Mouse (Mus musculus) right cerebral cortex, postnatal 10 days (tissue): ENCODE data around the gene Ap1b1.

Experiments used
- DNase-seq, 2 experiments: peaks; one replicate each; pipeline ENCODE4 v3.0.0; 2021; ENCODE audit warnings: low spot score in 2 of 2

Gene Ap1b1

DNA sequence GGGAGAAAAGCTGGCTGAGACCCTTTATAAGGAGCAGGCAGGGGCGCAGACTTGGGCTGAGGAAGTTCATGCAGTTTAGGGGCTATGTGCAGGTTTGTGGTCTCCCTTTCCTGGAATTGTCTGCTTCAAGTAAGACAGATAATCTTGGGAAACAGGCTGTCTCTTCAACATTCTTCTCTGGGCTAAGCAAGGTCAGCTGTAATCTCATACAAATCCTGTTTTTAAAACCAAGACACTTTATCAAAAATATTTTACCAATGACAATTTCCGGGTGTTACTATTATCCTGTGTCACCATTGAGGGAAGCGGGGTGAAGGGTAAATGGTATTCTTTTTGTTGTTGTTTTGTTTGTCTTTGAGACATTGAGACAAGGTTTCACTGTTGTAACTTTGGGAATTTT lies 1.8 kb upstream of the Ap1b1 start:
- no peak for DNase-seq

DNA sequence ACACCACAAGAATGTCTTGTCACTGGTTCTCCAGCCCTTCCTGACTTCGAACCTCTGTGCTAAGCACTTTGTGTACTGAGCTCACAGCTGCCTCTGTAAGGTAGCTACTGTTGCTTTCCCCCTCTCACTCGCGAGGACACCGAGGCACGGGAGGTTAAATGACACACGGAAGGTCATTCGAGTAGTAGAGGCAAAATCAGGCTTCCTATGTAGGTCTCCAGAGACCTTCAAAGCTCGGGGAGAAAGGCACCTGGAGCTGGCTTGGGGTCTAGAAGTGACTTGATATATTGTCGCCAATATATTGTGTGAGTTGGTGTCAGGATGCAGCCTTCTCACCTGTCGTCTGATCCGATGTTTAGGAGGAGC lies 846 bp downstream of the Ap1b1 start:
- DNase-seq, result no peak

DNA sequence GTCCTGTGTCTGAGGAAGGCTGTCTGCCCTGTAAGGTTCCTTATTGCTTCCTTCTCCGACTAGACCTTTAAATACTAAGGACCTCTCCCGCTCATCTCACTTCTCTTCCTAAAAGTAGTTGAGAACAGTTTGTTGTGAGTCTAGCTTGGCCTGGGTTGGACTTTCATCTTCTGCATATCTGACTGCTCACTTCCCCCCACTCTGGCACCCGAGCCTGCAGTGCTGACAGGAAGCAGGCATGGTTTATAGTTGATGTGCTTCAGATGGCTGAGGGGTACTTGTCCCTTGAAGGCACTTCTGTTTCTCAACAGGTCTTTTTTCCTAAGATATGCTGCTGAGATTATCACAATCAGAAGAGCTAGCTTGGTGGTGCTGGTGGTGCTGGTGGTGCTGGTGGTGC lies 2.6 kb downstream of the Ap1b1 start:
- no peak for DNase-seq

DNA sequence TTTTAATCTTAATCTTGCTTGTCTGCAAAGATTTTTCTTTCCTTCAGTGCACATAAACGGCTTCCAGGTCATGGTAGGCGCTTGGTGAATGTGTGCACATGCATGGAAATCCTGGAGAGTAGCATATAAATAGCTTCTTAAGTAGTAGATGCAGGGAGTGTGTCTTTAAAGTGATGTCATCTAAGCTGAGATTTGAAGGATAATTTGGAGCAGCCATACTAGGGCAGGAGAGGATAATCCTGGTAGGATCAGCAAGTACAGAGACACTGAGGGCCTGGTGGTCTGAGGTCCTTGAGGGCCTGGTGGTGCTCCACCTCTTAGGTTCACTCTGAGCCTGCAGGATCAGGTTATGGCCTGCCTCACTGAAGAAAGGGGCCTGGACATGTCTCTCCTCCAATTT lies 5.8 kb downstream of the Ap1b1 start:
- no peak for DNase-seq

DNA sequence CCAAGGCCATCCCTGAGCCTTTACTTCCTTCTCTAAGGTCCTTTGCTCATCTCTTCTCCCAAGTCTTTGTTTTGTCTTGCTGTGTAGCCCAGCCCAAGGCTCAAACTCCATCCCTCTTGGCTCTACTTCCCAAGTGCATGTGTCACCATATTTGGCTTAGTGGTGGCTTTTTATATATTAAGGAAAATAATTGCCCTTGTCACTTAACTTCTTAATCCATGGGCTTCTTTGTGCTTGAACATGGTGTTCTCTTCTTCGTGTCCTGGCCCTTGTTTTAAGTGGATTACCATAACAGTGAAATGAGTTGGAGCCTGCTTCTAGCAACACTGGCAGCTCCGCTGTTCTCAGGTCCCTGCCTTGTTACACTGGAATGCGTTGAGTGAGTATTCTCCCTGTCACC lies 9.1 kb downstream of the Ap1b1 start:
- no peak for DNase-seq

DNA sequence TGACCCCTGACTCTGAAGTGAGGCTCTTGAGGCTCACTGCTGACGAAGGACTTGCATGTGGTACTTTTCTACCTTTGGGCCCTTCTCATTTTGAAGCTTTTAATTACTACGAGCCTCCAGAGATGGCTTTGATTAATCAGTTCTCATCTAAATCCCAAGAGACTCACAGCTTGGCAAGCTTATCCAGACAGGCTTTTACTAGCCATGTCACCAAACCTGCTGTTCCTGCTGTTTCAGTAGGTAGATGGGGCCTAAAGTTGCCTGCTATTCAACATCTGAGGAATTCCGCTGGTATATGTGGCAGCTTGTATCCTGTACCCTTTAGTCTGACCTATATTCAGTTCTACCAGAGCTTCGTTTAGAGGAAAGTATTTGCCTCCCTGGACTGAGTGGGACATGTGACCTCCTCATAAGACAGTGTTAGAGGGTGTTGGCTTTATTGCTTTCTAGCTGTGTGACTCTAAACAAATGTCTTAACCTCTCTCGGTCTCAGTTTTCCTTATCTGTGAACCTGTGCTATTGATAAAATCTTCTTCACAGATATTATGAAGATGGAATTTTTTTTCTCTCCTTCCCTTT lies 10.1 kb downstream of the Ap1b1 start:
- DNase-seq, result no peak

DNA sequence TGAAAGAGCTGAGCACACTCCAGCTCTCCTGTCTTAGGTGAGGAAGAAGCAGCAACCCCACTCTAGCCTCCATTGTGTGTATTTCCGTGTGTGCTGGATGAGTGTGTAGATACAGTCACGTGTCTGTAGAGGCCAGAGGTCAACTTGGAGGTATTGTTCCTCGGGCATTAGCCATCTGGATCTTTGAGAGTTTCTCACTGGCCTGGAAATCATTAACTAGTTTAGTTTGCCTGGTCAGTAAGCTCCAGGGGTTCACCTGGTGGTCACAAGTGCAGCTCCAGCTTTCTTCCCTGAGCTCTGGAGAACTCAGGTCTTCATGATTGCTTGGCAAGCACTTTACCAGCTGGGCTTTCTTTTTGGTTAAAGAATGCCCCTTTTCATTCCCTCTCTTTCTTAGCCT lies 11.7 kb downstream of the Ap1b1 start:
- no peak for DNase-seq

DNA sequence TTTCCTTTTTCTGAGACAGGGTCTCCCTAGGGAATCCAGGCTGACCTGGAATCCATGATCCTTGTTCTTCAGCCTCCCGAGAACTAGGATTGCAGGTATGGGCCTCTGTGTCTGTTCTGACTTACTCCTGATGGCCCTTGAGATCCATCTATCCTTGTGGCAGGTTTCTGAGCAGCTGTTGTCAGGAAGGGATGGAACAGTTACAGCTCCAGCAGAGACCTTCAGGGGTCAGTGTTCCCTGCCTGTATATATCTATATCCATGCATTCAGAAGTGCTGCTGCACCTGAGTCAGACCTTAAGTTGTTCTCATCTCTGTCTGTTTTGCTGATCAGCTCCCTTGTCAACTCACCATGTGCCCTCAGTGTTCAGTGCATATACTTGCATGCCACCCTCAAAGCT lies 12.1 kb downstream of the Ap1b1 start:
- no peak for DNase-seq

DNA sequence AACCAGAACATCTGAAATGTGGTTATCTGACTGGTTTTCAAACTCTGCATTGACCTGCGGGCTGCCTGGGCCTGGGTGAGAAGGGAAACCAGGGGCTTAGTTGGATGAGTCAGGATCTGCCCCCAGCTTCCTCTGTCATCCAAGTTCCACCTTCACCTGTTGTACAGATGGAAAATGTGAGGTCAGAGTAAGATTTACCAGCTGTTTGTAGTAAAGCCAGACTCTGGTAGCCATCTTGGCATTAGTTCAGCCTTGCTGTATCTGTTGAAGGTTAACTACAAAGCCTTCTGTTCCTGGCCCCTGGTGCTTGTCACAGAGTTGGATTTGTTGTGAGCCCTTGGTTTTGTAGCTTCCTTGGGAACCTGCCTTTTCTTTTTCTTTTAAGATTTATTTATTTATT lies 13.6 kb downstream of the Ap1b1 start:
- no peak for DNase-seq

DNA sequence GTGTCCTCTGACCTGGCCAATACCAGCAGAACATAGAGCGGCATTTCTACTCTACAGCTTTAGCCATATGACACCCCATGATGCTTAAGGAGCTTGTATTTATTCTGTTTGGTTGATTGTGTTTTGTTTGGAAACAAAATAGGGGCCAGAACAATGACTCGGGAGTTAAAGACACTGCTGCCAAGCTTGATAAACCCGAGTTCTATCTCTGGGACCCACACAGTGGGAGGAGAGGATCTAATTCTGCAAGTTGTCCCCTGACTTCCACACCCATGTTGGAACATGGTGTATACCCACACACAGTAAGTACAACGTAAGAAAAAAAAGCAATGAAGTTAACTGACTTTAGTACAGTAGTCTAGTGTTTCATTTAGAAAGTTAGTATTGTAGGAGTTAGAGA lies 16.2 kb downstream of the Ap1b1 start:
- DNase-seq, result no peak

DNA sequence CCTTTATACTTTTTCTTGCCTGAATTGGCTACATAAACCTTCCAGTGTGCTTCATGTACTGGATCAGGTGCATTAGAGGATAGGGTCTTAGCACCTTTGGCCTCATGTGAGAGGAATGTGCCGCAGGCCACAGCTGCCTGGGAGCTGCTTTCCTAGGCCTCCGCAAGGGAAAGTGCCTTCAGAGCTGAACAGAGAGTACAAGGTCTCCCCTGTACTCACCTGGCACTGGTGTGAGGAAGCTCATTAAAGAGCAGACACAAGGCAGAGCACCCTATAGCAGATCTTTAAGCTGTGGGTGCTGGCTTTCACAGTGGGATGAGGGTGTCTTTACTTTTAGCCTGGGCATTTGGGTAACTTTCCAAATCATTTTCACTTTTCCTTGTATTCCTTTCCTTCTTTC lies 18.9 kb downstream of the Ap1b1 start:
- DNase-seq, result no peak

DNA sequence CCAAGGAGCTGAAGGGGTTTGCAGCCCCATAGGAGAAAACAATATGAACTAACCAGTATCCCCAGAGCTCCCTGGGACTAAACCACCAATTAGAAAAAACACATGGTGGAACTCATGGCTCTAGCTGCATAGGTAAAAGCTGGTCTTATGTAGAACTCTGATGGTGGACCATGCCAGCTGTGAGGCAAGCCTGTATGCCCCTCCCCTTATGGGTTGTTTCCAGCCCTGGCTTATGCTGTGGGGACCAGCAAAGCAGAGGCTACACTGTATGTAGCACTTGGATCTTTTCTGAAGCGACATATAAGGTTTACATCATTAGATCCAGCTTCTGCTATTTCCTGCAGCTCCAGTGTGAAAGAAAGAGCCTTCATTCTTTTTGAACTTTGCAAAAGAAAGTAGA lies 20.6 kb downstream of the Ap1b1 start:
- DNase-seq, result no peak

DNA sequence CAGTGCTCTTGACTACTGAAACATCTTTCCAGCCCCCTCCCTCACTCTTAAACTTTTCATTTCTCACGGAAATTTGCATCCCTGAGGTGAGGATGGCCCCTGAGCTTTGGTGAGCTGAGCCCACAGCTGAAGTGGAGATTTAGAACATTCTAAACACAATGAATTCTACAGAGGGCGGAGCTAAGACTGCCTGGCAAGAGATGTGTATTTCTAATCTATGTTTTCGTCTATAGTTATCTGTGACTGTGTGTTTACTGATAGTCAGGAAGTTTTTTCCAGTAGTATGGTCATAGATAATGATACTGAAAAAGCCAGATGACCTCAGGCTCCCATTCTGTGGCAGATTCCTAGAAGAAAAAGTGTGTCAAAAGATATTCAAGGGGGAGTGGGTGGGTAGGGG lies 22.2 kb downstream of the Ap1b1 start:
- DNase-seq, result no peak

DNA sequence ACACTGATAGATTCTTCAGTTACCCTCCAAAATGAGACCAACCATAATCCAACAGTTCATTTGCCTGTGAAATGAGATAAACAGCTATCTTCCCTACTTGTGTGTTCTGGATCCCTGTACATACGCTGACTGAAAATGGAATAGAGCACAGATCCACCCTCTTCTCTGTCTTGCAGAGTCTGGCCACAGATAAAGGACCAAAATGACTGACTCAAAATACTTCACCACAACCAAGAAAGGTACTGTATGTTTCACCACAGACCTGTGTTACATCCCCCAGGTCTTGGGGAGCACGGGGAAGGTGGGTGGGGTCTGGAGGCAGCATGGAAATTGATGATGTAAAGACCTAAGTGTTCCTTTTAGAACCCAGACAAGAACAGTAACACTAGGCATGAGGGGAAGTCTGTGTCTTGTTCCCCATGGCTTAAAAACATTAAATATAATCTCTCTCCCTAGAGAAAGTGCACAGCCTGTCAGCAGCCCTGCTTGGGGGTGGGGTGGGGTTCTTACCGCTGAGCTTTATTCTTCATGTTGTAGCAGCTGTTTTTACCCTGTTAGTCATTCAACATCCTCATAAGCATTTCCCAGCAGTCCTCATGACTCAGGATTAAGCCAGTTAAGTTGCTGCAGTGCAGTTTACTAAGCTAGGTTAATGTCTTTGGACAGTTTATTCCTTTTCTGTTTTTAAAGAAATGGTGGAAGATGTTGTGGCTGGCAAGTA lies 22.9 kb downstream of the Ap1b1 start:
- DNase-seq, result no peak

DNA sequence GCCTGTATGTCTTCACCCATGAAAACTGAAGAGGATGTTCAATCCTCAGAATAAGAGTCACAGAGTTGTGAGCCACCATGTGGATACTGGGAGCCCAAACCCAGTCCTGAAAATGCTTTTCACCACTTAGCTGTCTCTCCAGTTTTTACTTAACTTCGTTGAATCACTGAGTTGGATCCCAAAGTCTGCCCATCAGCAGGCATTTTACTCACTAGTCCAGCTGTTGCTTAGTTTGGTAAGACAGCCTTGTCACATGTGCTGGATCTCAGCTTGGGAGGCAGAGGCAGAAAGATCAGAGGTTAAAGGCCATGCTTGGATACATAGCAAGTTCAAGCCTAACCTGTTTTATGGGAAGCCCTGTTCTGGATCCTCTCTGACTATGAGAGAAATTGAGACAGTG lies 23.6 kb downstream of the Ap1b1 start:
- DNase-seq, result no peak

DNA sequence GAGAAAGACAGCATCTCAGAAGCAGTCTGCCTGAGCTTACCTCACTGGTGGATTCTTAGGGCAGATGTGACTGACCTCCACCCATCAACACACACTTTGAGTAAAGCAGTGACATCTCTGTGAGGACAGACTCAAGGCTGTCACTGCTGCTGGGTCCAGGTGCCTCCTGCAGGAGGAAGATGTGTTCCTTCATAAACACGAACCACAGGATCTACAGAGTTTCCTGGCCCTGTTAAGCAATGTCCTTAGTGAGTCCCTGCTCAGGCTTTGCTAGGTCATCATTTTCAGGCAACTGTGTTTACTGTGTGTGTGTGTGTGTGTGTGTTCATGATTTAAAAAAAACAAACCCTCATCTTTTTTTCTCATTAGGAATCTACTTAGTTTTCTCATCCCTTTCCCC lies 24.9 kb downstream of the Ap1b1 start:
- no peak for DNase-seq

DNA sequence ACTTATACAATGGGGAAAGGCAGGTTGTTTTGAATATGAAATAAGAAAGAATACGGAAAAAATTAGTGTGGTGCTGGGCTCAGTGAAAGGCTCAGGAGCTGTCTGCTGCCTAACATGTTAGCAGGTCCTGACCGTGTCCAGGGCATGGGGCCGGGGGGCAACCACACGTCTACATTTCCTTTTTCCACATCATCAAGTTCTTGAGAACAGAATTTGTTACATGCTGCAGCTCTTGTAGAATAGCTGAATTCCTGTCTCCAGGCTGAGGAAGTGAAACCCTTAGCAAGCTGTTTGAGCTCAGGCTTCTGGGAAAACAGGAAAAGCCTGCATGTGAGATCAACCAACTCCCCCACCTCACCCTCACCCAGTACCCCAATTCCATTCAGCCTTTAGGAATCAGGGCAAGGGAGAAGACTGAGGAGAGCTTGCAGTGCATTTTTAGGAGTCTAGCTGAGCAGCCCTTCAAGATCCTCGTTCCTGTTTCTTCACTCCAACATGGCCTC lies 25.6 kb downstream of the Ap1b1 start:
- DNase-seq, result no peak

DNA sequence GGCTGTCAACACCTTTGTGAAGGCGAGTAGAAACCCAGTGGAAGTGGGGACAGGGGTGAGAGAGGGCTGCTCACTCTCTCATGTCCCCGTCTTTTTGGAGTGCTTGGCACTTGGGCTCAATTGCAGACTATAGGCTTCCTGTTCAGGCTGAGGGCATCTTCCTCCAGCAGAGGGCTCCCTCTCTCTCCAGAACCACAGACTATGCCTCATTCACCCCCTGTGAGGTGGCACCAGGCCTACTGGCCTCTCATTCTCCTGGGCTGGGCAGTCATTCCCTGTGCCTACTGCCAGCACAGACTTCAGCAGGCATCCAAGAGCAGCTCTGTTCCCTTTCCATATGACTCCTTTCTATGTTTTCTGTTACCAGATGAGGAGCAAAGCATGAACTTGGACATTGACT lies 29.1 kb downstream of the Ap1b1 start:
- peak; percentile 85 to 86 for DNase-seq

DNA sequence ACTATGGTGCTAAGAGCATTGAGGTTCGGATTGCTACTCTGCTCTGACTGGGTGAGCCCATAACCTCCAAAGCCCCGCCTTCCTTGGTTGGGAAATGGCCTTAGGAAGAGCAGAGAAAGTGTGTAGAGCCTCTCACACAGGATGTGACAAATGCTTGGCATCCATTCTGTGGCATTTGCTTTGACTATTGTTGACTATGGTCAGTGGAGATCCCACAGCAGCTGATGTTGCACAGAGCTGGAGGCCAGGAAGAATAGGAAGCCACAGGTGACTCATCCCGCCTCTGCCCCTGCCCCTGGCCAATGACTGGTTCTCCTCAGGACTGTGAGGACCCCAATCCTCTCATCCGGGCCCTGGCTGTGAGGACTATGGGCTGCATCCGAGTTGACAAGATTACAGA lies 29.7 kb downstream of the Ap1b1 start:
- no peak for DNase-seq

DNA sequence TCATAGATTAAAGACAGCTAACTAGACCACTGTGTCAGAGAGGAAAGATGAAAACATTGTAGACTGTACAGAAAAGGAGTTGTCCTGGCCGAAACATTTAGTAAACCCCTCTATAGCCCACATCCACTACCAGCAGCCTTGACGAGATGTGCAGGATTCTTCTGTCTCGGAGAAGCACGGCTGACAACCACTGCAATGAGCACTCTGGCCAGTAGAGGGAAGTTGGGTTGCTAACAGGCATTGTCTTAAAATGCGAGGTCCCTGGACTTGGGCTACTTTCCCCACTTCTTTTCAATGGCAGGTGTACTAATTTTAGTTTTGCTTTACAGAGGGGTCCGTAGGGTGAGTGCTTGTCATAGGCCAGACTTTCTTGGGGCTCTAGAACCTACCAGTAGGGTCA lies 30.9 kb downstream of the Ap1b1 start:
- peak in 1 of 2 experiments; percentile 55 for DNase-seq

DNA sequence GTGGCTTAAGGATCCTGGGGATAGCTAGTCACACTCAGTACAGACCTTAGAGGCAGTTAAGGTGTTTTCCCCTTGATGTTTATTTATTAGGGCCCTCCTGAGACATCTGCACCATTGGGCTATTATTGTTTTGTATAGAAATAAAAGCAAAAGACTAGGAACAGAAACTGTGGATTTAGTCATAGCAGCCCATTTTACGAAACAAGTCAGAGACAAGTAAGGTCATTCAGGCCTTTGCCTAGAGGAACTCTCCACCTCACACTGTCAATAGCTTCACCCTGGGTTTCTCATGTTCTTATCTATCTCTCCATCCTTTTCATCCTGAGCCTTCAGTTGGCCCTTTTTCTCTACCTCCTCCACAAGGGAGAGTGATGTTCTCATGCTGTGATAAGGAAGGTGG lies 38.5 kb downstream of the Ap1b1 start:
- DNase-seq, result no peak

DNA sequence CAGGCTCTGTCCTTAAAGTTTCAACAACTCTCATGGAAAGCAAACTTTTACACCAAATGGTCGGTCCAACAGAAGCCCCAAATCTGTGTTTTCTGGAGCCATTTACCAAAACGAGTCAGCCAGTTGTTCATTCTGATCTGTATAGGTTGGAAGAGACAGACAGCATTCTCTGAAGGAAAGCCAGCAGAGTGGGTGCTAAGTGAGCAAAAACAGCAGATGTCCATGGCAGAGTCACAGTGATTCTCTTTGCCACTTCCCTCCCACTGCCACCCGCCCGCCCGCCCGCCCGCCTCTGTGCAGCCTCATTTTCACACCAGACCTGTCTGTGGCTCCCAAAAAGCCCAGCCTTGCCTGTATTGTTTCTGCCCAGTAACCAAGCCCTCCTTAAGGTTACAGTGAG lies 41.6 kb downstream of the Ap1b1 start:
- DNase-seq, result peak; percentile 50 to 69

DNA sequence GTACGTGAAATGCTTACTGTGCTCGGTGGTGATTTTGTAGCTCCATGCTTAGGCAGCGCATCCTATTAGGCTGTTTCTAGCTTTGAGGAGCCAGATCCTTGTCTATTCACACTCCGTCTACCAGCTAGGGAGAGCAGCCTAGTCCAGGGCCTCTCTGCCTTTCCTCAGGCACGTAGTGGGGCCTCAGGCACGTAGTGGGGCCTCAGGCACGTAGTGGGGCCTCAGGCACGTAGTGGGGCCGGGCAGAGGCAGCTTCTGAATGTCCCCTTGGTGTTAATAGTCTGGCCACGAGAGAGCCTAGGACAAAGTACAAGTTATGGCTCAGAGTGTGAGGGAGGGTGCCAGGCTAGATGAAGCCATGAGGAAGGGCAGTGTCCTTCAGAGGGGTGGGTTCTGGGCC lies 46.1 kb downstream of the Ap1b1 start:
- DNase-seq, result no peak

DNA sequence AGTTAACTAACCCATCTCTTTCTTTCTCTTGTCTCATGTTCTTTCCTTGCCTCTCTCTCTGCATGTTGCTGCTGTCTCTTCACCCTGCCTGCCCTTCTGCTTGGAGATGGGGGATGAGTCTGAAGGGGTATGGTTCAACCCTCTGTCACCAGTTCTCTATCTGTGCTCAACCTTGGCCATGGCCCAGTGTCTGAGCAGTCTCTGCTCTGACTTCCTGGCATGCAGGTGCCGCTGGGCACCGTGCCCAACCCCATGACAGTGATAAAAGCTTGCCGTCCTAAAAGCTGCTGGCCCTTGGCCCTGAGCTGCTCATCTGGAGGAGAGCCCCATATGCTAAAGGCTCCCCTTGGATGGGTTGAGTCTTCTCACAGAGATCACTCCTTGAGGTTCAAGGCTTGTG lies 46.5 kb downstream of the Ap1b1 start:
- no peak for DNase-seq
